Mouse (Mus musculus) cerebellum, postnatal 10 days (tissue): ENCODE data around the gene Btbd11.

Source experiments
- DNase-seq, 2 experiments: peaks; one replicate each; pipeline ENCODE4 v3.0.0; 2021; ENCODE audit warnings: mixed read lengths in 2 of 2

The Btbd11 gene

DNA sequence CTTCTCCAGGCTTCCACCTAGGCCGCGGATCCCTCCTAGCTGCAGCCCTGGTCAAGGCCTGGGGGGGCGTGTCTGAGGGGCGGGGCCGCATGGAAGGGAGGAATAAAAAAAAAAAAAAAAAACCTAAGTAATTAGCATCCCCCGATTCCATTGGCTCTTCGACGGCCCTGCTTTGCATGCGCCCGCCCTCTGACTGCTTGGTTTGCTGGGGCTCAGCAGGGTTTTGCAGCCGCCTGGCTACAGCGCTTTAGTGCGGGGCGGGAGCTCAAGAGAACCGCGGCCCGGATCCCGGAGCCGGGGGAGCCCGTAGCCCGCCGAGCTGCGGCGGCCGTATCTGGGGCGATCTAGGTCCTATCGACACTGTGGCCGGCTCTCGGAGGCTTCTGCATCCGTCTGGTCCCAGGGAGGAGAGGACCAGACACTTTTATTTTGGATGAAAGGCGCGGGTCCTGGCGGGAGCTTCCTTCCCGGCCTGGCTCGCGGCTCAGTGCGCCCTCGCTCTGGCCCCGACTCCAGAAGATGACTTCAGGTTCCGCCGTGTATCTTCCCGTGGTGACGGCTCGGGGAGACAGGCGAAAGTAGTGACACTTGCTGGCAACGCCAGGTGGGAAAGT lies at the start of gene Btbd11:
Btbd11 (plus strand) TSS at position 210 of the 614 bp plus-strand sequence.
- peak; percentile 95 to 97 for DNase-seq

DNA sequence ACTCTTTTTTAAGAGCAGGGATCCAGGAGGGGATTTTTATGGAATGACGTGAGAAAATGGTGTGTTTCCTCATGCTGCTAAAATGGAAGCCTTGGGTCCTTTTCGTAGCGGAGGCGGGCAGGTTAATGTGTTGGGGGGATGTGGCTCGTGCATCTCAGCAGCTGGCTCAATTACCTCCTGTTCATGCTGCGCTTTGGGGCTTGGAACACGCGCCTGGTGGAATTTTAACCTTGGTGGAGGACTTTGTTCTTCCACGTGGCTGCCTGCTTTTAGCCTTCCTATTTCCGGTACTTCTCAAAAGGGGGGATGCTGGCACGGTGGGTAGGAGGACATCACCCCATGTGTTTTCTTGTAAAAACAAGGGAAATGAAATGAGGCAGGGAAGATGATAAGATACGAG lies 47.9 kb upstream of the Btbd11 start:
- DNase-seq, result no peak

DNA sequence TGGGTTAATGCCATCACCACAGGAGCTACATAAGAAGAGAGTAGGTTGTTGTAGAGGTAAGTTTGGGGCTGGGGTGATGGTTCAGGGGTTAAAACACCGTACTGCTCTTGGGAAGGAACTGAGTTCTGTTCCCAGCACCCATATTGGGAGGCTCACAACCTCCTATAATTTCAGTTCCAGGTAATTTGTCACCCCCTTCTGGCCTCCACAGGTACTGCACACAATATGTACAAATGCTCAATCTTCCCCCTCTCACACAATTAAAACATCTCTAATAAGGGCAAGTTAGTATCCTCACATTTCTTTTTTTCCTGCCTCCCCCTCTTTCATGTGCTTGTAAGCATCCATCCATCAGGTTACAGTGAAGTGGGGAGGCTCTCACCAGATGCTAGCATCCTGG lies 44.7 kb upstream of the Btbd11 start:
- no peak for DNase-seq

- no peak for DNase-seq
Measured at GRCm38 (mm10) chr10:85347171-85347570, 39.4 kb upstream of the Btbd11 start.

DNA sequence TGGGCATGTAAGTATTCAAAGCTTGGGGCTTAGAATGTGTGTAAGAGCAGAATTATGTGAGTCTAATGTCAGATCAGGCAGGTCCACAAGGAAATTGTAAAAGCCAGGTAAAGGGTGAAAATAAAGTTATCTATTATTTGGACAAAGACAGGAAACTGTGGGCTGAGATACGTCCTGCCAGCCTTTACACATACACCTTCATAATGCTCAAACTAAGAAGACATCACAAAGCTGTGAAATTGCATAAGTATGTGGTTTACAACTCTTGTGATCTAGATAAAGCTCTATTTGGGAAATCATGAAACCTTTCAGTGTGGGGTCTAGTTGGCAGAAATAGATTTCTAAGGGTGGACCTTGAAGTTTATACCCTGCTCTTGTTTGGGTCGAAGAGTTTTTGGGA lies 34.1 kb upstream of the Btbd11 start:
- DNase-seq, result no peak

- no peak for DNase-seq
Measured at GRCm38 (mm10) chr10:85354270-85354669, 32.3 kb upstream of the Btbd11 start.

GRCm38 (mm10) chr10:85359501-85360066 lies 27.0 kb upstream of the Btbd11 start:
- DNase-seq, result no peak

- no peak for DNase-seq
Measured at GRCm38 (mm10) chr10:85362766-85363442, 23.7 kb upstream of the Btbd11 start.

DNA sequence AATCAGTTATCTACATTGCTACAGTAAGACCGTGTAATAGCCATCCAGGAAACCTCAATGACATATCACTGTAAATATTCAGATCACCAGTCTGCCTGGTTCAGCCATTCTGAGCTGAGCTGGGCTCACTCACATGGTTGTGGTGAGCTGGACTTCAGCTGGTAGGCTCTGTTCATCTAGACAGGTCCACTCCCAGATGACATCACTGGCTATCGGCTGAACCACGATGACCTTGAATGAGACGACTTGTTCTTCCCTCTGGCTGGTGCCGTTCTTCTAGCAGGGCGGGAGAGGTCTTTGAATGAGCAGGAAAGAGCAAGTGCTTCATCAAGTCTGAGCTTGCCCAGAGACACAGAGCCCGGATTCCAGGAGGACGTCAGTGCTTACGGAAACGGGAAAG lies 19.7 kb upstream of the Btbd11 start:
- DNase-seq, result no peak

DNA sequence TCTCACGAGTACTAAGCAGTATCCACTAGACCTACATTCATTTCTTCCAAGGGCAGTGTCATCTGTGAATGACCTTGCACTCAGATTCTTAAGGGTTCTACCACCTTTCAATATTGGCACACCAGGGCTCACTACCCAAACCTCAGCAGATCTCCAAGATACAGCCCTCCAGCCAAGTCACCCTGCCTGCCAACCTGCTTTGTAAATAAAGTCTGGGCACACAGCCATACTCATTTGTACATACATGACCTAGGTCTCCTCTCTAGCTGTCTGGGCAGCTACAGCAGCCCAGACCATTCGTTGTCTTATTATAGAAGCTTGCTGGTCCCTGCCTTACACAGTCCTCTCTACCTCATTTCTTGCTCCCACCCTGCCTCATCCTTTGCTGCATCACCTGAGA lies 15.3 kb upstream of the Btbd11 start:
- DNase-seq, result peak; percentile 20 to 27

GRCm38 (mm10) chr10:85372108-85372507 lies 14.5 kb upstream of the Btbd11 start:
- no peak for DNase-seq

GRCm38 (mm10) chr10:85378972-85379371 lies 7.6 kb upstream of the Btbd11 start:
- DNase-seq, result no peak

DNA sequence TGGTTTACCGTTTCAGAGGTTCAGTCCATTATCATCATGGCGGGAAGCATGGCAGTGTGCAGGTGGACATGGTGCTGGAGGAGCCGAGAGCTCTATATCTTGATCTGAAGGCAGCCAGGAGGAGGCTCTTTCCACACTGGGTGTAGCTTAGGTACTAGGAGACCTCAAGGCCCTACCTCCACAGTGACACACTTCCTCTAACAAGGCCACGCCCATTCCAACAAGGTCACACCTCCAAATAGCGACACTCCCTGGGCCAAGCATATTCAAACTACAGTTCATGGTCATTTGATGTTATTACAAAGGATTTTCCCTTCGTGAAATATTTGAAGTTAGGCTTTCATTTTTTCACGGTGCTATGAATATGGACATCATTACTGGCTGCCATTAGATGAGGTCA lies 3.6 kb upstream of the Btbd11 start:
- DNase-seq, result no peak

GRCm38 (mm10) chr10:85387219-85388070 lies 831 bp downstream of the Btbd11 start:
- DNase-seq, result peak; percentile 56 to 65

- peak; percentile 48 to 50 for DNase-seq
Measured at GRCm38 (mm10) chr10:85388071-85388750, 1.6 kb downstream of the Btbd11 start.

GRCm38 (mm10) chr10:85388751-85389115 lies 2.1 kb downstream of the Btbd11 start:
- DNase-seq, result peak; percentile 84 to 87

DNA sequence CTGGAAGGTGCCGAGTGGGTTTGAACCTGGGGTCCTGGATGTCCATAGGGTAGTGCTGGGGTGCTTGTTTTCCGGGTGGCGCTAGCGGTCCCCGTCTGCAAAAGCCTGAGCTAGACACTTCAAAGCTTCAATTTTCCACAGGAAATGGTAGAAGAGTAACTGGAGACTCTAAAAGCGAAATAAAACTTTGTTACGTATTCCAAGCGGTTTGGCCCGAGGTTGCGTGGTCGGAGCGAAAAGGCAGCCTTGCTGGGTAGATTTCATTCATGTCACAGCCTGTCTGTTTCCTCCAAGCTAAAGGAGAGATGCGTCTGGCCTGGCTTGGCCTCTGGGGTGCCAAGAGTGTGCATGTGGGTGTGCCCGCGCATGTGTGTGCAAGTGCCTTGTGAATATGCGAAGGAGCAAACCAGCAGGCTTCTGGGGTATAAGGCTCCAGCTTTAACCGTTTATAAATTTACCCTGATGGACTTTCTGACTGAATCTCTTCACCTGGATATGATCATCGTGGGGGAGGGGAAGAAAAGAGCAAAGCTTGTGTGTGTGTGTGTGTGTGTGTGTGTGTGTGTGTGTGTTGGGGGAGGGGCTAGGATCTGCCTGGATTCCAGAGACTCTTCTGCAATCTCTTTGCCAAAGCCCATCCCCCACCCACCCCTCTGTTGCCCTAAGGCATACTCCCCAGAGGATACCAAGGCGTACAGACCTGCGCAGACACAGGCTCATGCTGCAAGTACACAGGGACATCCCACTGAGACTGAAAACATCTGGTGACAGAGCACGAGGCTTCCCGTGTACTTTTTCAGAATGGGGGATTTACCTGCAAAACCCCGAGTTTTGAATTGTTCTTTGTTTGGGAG lies 2.9 kb downstream of the Btbd11 start:
- DNase-seq, result peak; percentile 33 to 36

DNA sequence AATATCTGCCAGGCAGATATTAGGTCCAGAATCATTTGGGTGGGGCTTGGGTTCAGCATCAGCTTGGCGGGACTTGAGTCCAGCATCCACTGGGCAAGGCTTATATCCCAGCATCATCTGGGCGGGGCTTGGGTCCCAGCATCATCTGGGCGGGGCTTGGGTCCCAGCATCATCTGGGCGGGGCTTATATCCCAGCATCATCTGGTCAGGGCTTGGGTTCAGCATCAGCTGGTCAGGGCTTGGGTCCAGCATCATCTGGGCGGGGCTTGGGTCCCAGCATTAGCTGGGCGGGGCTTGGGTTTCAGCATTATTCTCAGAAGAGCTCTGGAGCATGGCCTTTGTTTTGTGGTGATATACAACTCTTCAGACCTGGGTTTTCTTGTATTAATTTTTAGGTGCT lies 6.4 kb downstream of the Btbd11 start:
- DNase-seq, result peak; percentile 48 to 66

- no peak for DNase-seq
Measured at GRCm38 (mm10) chr10:85394558-85394957, 7.9 kb downstream of the Btbd11 start.

- DNase-seq, result no peak
Measured at GRCm38 (mm10) chr10:85411120-85411519, 24.5 kb downstream of the Btbd11 start.

DNA sequence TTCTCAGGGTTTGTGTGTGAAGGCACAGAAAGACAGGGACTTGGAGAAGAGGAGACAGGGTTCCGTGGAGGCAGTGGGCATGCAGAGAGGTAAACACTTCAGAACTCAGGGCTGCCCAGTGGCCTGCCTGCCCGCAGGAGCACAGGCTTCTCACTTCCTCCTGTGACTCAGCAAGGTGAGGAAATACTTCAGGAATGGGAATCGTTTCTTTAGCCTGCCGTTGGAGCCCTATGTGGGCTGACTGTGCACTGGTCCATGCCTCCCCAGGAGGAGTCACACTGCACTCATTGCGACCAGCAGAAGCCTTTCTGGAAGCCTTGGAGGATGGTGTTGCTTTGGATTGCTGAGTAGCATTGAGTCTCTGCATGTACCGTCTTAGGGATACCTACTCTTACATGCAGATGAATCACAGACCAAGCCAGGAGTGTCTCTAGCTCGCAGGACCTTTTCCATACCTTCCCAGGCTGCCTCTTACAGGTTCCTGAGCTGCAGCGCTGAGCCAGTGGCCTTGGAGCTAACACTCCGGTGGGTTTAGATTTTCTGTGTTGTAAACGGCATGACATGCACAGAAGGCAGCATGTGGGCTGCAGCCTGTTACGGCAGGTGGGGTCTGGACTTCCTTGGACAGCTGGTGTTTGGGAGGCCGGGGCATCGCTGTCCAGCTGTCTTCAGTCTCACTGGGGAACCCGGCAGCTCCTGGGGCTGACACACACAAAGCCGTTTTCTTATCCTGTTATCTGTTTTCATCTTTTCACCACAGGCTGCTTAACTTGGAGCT lies 34.4 kb downstream of the Btbd11 start:
- DNase-seq, result peak; percentile 49 to 72
